Mouse (Mus musculus) liver, embryonic 14.5 days (tissue): ENCODE data around the gene Gm17545. TPM values are rescaled to one million over a fixed set of nuclear protein-coding genes. Genes with fewer than 3 reads are reported as not detected.

ENCODE experiments used
- ATAC-seq: fragments of 200-750 bp; cut with Nextera tagmentation; 2 replicates; pipeline ENCODE4 v1.8.0; 2017; ENCODE audit warnings: moderate number of reproducible peaks, mild to moderate bottlenecking, moderate library complexity; ENCODE audit not compliant: insufficient read depth
- DNase-seq, 3 experiments: peaks; one replicate each; pipeline ENCODE4 v3.0.0-alpha.2; 2012 to 2013; ENCODE audit warnings: low read depth in 3 of 3, low spot score in 3 of 3
- H3K27ac ChIP-seq: fragments of 300-500 bp; sonication (generic); 2 replicates; pipeline ENCODE4 v1.5.1; 2014; ENCODE audit warnings: moderate library complexity, mild to moderate bottlenecking, control low read depth, inconsistent platforms
- H3K27me3 ChIP-seq: fragments of 300-500 bp; sonication (generic); 2 replicates; pipeline ENCODE4 v1.6.1; 2014; ENCODE audit warnings: mild to moderate bottlenecking, low read length, moderate library complexity; ENCODE audit not compliant: control insufficient read depth, insufficient read depth
- H3K36me3 ChIP-seq: fragments of 300-500 bp; sonication (generic); replicated peaks from 2 replicates; pipeline ENCODE4 v1.6.1; 2014; ENCODE audit warnings: low read depth; ENCODE audit not compliant: control insufficient read depth, insufficient read depth
- H3K4me1 ChIP-seq, 2 experiments: fragments of 200-500 bp in 1 of 2; fragments of 300-500 bp in 1 of 2; sonication (generic) in 1 of 2; replicated peaks; 2 replicates each; pipeline ENCODE4 v1.6.1; 2012 to 2014; ENCODE audit warnings: antibody characterized with exemption in 1 of 2, inconsistent platforms in 1 of 2, low read length in 1 of 2; ENCODE audit not compliant: control insufficient read depth in 2 of 2, insufficient read depth in 2 of 2
- H3K4me2 ChIP-seq: fragments of 300-500 bp; sonication (generic); 2 replicates; pipeline ENCODE4 v1.6.1; 2014; ENCODE audit warnings: low read depth, mild to moderate bottlenecking, control low read depth, moderate library complexity
- H3K4me3 ChIP-seq, 2 experiments: fragments of 200-500 bp in 1 of 2; fragments of 300-500 bp in 1 of 2; sonication (generic) in 1 of 2; 2 replicates each; pipeline ENCODE4 v1.5.1; 2012 to 2014; ENCODE audit warnings: low read depth in 2 of 2, low read length in 2 of 2, mild to moderate bottlenecking in 2 of 2, control low read depth in 1 of 2, inconsistent platforms in 1 of 2, moderate library complexity in 1 of 2; ENCODE audit not compliant: insufficient read depth in 1 of 2
- H3K9ac ChIP-seq: fragments of 300-500 bp; sonication (generic); replicated peaks from 2 replicates; pipeline ENCODE4 v1.6.1; 2014; ENCODE audit warnings: mild to moderate bottlenecking, control low read depth, moderate library complexity
- H3K9me3 ChIP-seq: fragments of 300-500 bp; sonication (generic); 2 replicates; pipeline ENCODE4 v1.6.1; 2016; ENCODE audit warnings: low read length, mixed read lengths; ENCODE audit not compliant: control insufficient read depth
- CTCF ChIP-seq: IDR thresholded peaks from 2 replicates; pipeline ENCODE4 v1.5.1; 2016; ENCODE audit warnings: antibody characterized with exemption, low read depth, control low read depth
- EP300 ChIP-seq: IDR thresholded peaks from 2 replicates; pipeline ENCODE4 v1.6.1; 2016; ENCODE audit warnings: antibody characterized with exemption, low read depth
- WGBS: fragments of 180-500 bp; shearing (Covaris S2); extraction: QIAGEN DNeasy Blood & Tissue Kit; methylation state at CpG from one replicate; pipeline ENCODE4 v1.1.7; 2014; ENCODE audit not compliant: insufficient replicate concordance; 5-methylcytosine and 5-hydroxymethylcytosine counted together
- polyA plus RNA-seq, 2 experiments: library from polyadenylated mRNA; depleted of rRNA in 1 of 2; stranded (reverse) in 1 of 2; unstranded in 1 of 2; fragments of >200 nt; fragmentation: Nextera tagmentation in 1 of 2; extraction: Ambion mirVana in 1 of 2; gene quantifications; 2 replicates each; pipeline versions ENCODE4 v1.2.1 to v1.2.3; 2012 to 2014

Gm17545 gene
- polyA plus RNA-seq, 2 experiments: not detected

DNA sequence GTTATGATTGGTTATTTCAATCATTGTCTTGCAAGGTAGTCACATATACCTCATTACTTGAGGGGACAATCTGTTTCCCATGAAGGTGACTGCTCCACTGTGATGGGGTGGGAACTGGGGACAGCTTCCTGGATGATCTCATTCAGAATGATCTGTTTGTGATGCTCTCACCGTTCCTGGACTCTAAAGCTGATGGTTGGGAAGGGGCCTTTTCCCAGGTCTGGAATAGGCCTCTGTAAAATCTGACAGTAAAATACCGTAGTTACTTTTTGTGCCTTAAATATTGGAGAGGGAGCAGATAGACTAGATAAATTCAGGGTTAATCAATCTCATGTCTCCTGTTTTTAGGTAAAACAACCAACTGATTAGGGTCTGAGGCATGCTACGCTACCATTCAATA is 15.6 kb downstream of the Gm17545 start, which contains the start of gene Rp9:
Rp9 (minus strand) TSS at position 101 of the 400 bp plus-strand sequence.
- WGBS: 75% methylated on average over 3 of the region's 3 CpGs
- Histone ChIP-seq H3K9me3 (no peaks in the 10 kb centered on the region), H3K4me2 (peak within 1 kb of the TSS; percentile 98), H3K27ac (peak within 1 kb of the TSS; percentile 21; the same call in 1 of the 2 replicates), H3K4me1 (peaks cover 0 to 5% of the 10 kb centered on the region in 2 experiments; a peak in 1 of 4 replicates), H3K4me3 (peak within 1 kb of the TSS; percentile 47 to 72), H3K9ac (peak within 1 kb of the TSS; percentile 89), H3K36me3 (peaks cover 5% of the 10 kb centered on the region; the same call in 1 of the 2 replicates), H3K27me3 (no peaks in the 10 kb centered on the region)
- TF ChIP-seq EP300 (no peak), CTCF (no peak)
- DNase-seq: no peak
- no peak for ATAC-seq

DNA sequence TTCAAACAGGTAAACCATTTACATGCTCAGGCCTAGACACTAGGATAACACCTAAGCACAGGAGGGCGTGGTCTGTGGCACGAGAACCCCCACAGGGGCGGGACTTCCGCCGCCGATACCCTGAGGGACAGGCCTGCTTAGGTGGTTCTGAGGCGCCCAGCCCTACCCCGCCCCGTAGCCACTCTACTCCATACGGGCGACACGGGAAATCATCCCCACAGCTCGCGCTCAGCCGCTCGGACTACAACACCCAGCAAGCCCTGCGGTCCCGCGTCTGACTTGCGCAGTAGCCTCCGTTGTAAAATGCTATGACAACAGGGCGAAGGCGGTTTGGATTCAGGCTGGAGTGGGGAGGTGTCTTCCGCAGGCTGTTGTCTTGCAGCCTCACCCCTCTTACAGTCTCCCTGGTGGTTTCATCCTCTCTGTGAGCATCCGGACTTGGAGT is 21.4 kb downstream of the Gm17545 start, which contains the start of gene Bbs9:
Bbs9 (plus strand) TSS at position 292 of the 445 bp plus-strand sequence.
- peak within 1 kb of the TSS; percentile 62 to 80 for H3K4me3 ChIP-seq
- peak within 1 kb of the TSS; percentile 73 for H3K9ac ChIP-seq
- peaks cover 2 to 7% of the 10 kb centered on the region in 2 experiments; a peak in 2 of 4 replicates for H3K4me1 ChIP-seq
- no peaks in the 10 kb centered on the region for H3K27me3 ChIP-seq
- H3K36me3 ChIP-seq: no peaks in the 10 kb centered on the region
- peak within 1 kb of the TSS; percentile 31 for H3K27ac ChIP-seq
- ATAC-seq (peak; percentile 100), DNase-seq (peak; percentile 85 to 89 (median 86))
- peak within 1 kb of the TSS; percentile 95 for H3K4me2 ChIP-seq
- under 1% methylated on average over 25 of the region's 25 CpGs for WGBS
- no peaks in the 10 kb centered on the region for H3K9me3 ChIP-seq
- no peak for TF ChIP-seq CTCF
- no peak for TF ChIP-seq EP300

- TF ChIP-seq EP300: no peak
- H3K4me2 ChIP-seq: peak overlapping the region; percentile 95
- ATAC-seq (no peak), DNase-seq (no peak)
- 6% methylated on average over 10 of the region's 10 CpGs for WGBS
- H3K9ac ChIP-seq: peak overlapping the region; percentile 73
- no peaks in the 10 kb centered on the region for H3K9me3 ChIP-seq
- H3K4me1 ChIP-seq: peaks cover 2 to 7% of the 10 kb centered on the region in 2 experiments; a peak in 2 of 4 replicates
- H3K27ac ChIP-seq: no peak overlapping the region
- H3K4me3 ChIP-seq: peak overlapping the region; percentile 62 to 80
- no peaks in the 10 kb centered on the region for H3K27me3 ChIP-seq
- H3K36me3 ChIP-seq: no peaks in the 10 kb centered on the region
Observed at GRCm38 (mm10) chr9:22476265-22476664, 22.2 kb downstream of the Gm17545 start.

GRCm38 (mm10) chr9:22478946-22479345 is 24.9 kb downstream of the Gm17545 start:
- WGBS: 82% methylated on average over 8 of the region's 8 CpGs
- no peak for DNase-seq
- H3K4me1 ChIP-seq: peaks cover 2 to 7% of the 10 kb centered on the region in 2 experiments; a peak in 2 of 4 replicates

GRCm38 (mm10) chr9:22483866-22484561 is 29.9 kb downstream of the Gm17545 start:
- TF ChIP-seq CTCF: no peak
- TF ChIP-seq EP300: no peak
- Histone ChIP-seq H3K4me2 (no peak overlapping the region), H3K36me3 (no peaks in the 10 kb centered on the region), H3K27me3 (no peaks in the 10 kb centered on the region), H3K27ac (no peak overlapping the region), H3K4me1 (no peaks in the 10 kb centered on the region; a peak in 1 of 4 replicates), H3K9ac (no peak overlapping the region), H3K4me3 (no peak overlapping the region), H3K9me3 (no peaks in the 10 kb centered on the region)
- DNase-seq: no peak
- 76% methylated on average over 8 of the region's 8 CpGs for WGBS
- no peak for ATAC-seq

More at GRCm38 (mm10) chr9:22478946-22479345, 24.9 kb downstream of the Gm17545 start:
- H3K4me3 ChIP-seq: no peak overlapping the region
- ATAC-seq: no peak
- no peaks in the 10 kb centered on the region for H3K9me3 ChIP-seq
- TF ChIP-seq CTCF: no peak
- TF ChIP-seq EP300: no peak
- H3K27me3 ChIP-seq: no peaks in the 10 kb centered on the region
- H3K36me3 ChIP-seq: no peaks in the 10 kb centered on the region
- no peak overlapping the region for H3K27ac ChIP-seq
- no peak overlapping the region for H3K4me2 ChIP-seq
- H3K9ac ChIP-seq: no peak overlapping the region
